Mouse (Mus musculus): Measurements from ENCODE around the gene Inhbc. TPM values are rescaled to one million over a fixed set of nuclear protein-coding genes. Genes with fewer than 3 reads are reported as not detected.

The Inhbc gene
- total RNA-seq, 2 experiments from 2014 or later, result not detected

GRCm38 (mm10) chr10:127353909-127354895 lies 16.0 kb downstream of the Inhbc start, which contains the start of gene Inhbe:
TSS of gene Inhbe (minus strand) at chr10:127354411.
- DNase-seq (ENCODE audit: low spot score in 2 of 2), result peak; percentile 80 to 84
- intact Hi-C loops (cut with DNase I), result loop anchor here (1.0 to 2.0 kb wide), 2 partner anchors 27 to 66 kb away; partner anchors contain the start of gene R3hdm2

- no peak for DNase-seq (ENCODE audit: low spot score in 2 of 2)
- intact Hi-C loops (cut with DNase I), result no loop called here
Observed at GRCm38 (mm10) chr10:127352766-127353165, 17.5 kb downstream of the Inhbc start.

- intact Hi-C loops (cut with DNase I), result no loop called here
- DNase-seq (ENCODE audit: low spot score in 2 of 2), result no peak
Observed at GRCm38 (mm10) chr10:127352187-127352586, 18.0 kb downstream of the Inhbc start.

- intact Hi-C loops (cut with DNase I), result no loop called here
- DNase-seq (ENCODE audit: low spot score in 2 of 2), result no peak
Observed at GRCm38 (mm10) chr10:127351719-127352118, 18.5 kb downstream of the Inhbc start.

- intact Hi-C loops (cut with DNase I), result no loop called here
- no peak for DNase-seq (ENCODE audit: low spot score in 2 of 2)
Observed at GRCm38 (mm10) chr10:127351285-127351595, 19.0 kb downstream of the Inhbc start.

GRCm38 (mm10) chr10:127350594-127351284 lies 19.5 kb downstream of the Inhbc start:
- intact Hi-C loops (cut with DNase I), result no loop called here
- DNase-seq (ENCODE audit: low spot score in 2 of 2), result peak; percentile 72 to 73

- DNase-seq (ENCODE audit: low spot score in 2 of 2), result peak in 1 of 2 experiments; percentile 46
- intact Hi-C loops (cut with DNase I), result no loop called here
Observed at GRCm38 (mm10) chr10:127349810-127350209, 20.4 kb downstream of the Inhbc start.

- DNase-seq (ENCODE audit: low spot score in 2 of 2), result no peak
- intact Hi-C loops (cut with DNase I), result no loop called here
Observed at GRCm38 (mm10) chr10:127348957-127349356, 21.3 kb downstream of the Inhbc start.

GRCm38 (mm10) chr10:127346173-127346572 lies 24.1 kb downstream of the Inhbc start:
- intact Hi-C loops (cut with DNase I), result no loop called here

GRCm38 (mm10) chr10:127343029-127343428 lies 27.2 kb downstream of the Inhbc start:
- intact Hi-C loops (cut with DNase I), result no loop called here

More at GRCm38 (mm10) chr10:127346173-127346572, 24.1 kb downstream of the Inhbc start:
- no peak for DNase-seq (ENCODE audit: low spot score in 2 of 2)

GRCm38 (mm10) chr10:127341891-127342639 lies 28.2 kb downstream of the Inhbc start, which contains the start of gene Gli1:
TSS of gene Gli1 (minus strand) at chr10:127341974.
- intact Hi-C loops (cut with DNase I), result no loop called here
- peak; percentile 69 to 74 for DNase-seq (ENCODE audit: low spot score in 2 of 2)

More at GRCm38 (mm10) chr10:127343029-127343428, 27.2 kb downstream of the Inhbc start:
- no peak for DNase-seq (ENCODE audit: low spot score in 2 of 2)

- DNase-seq (ENCODE audit: low spot score in 2 of 2), result no peak
- intact Hi-C loops (cut with DNase I), result no loop called here
Observed at GRCm38 (mm10) chr10:127341360-127341690, 28.9 kb downstream of the Inhbc start.

- intact Hi-C loops (cut with DNase I), result no loop called here
- DNase-seq (ENCODE audit: low spot score in 2 of 2), result no peak
Observed at GRCm38 (mm10) chr10:127340577-127341359, 29.5 kb downstream of the Inhbc start.

- DNase-seq (ENCODE audit: low spot score in 2 of 2), result no peak
- intact Hi-C loops (cut with DNase I), result no loop called here
Observed at GRCm38 (mm10) chr10:127339683-127340576, 30.3 kb downstream of the Inhbc start.

- DNase-seq (ENCODE audit: low spot score in 2 of 2), result peak; percentile 81 to 87
- intact Hi-C loops (cut with DNase I), result no loop called here
Observed at GRCm38 (mm10) chr10:127338930-127339682, 31.1 kb downstream of the Inhbc start.

- intact Hi-C loops (cut with DNase I), result no loop called here
- no peak for DNase-seq (ENCODE audit: low spot score in 2 of 2)
Observed at GRCm38 (mm10) chr10:127337536-127338099, 32.6 kb downstream of the Inhbc start.

GRCm38 (mm10) chr10:127336952-127337351 lies 33.3 kb downstream of the Inhbc start:
- DNase-seq (ENCODE audit: low spot score in 2 of 2), result no peak
- intact Hi-C loops (cut with DNase I), result no loop called here

Data from left cerebral cortex, postnatal 36 days (tissue).